Mouse (Mus musculus) C3H10T1/2 (cell line): ENCODE results near the gene Lce1g. TPM values are rescaled to one million over a fixed set of nuclear protein-coding genes. Genes with fewer than 3 reads are reported as not detected.

Experiments used
- polyA plus RNA-seq, 2 experiments: library from polyadenylated mRNA; unstranded; fragments of >200 nt; fragmentation: generic; extraction: Trizol; gene quantifications; one replicate each; pipeline ENCODE4 v1.2.1; 2012; ENCODE audit warnings: missing spikeins in 2 of 2

Gene Lce1g
- under 1 TPM in 1 of 2 experiments, not detected in 1; 0.39 TPM for polyA plus RNA-seq

GRCm38 (mm10) chr3:92752238-92752637 is at the start of gene Lce1g:
Lce1g (minus strand) TSS chr3:92752338.

GRCm38 (mm10) chr3:92790414-92790813 is 38.3 kb upstream of the Lce1g start, which contains the start of gene Lce1j:
Lce1j (minus strand) TSS chr3:92790514.

GRCm38 (mm10) chr3:92778799-92779198 is 26.7 kb upstream of the Lce1g start, which contains the start of gene Lce1i:
Lce1i (minus strand) TSS chr3:92778899.

GRCm38 (mm10) chr3:92764965-92765364 is 12.8 kb upstream of the Lce1g start, which contains the start of gene Lce1h:
Lce1h (minus strand) TSS chr3:92765065.

GRCm38 (mm10) chr3:92738996-92739395 is 13.1 kb downstream of the Lce1g start, which contains the start of gene Gm38119:
Gm38119 (minus strand) TSS chr3:92739096.

GRCm38 (mm10) chr3:92720250-92720649 is 31.9 kb downstream of the Lce1g start, which contains the start of gene Lce1f:
Lce1f (minus strand) TSS chr3:92720350.

GRCm38 (mm10) chr3:92708974-92709373 is 43.2 kb downstream of the Lce1g start, which contains the start of gene Lce1e:
Lce1e (minus strand) TSS chr3:92709074.

Other genes starting within 250 kb of the Lce1g start
- gene 2310046K23Rik, start 217.8 kb downstream of the Lce1g start, polyA plus RNA-seq: not detected
- under 1 TPM; 0.01 to 0.02 TPM for gene Ivl, start 178.6 kb downstream of the Lce1g start, polyA plus RNA-seq
- gene Smcp, start 163.3 kb downstream of the Lce1g start, polyA plus RNA-seq: not detected
- gene 2210017I01Rik, start 144.8 kb downstream of the Lce1g start, polyA plus RNA-seq: not detected
- gene Lce6a, start 130.7 kb downstream of the Lce1g start, polyA plus RNA-seq: not detected
- gene Lce1a1, start 104.0 kb downstream of the Lce1g start, polyA plus RNA-seq: not detected
- not detected for gene Lce1b, start 95.4 kb downstream of the Lce1g start, polyA plus RNA-seq
- gene Lce1a2, start 82.0 kb downstream of the Lce1g start, polyA plus RNA-seq: not detected
- gene Lce1c, start 73.1 kb downstream of the Lce1g start, polyA plus RNA-seq: not detected
- not detected for gene Lce1d, start 65.1 kb downstream of the Lce1g start, polyA plus RNA-seq
- not detected for gene Lce1e, start 43.3 kb downstream of the Lce1g start, polyA plus RNA-seq
- not detected for gene Lce1f, start 32.0 kb downstream of the Lce1g start, polyA plus RNA-seq
- not detected for gene Gm38119, start 13.2 kb downstream of the Lce1g start, polyA plus RNA-seq
- gene Lce1h, start 12.7 kb upstream of the Lce1g start, polyA plus RNA-seq: under 1 TPM in 1 of 2 experiments, not detected in 1; 0.08 TPM
- gene Lce1i, start 26.6 kb upstream of the Lce1g start, polyA plus RNA-seq: not detected
- gene Lce1j, start 38.2 kb upstream of the Lce1g start, polyA plus RNA-seq: not detected
- not detected for gene Lce1k, start 55.6 kb upstream of the Lce1g start, polyA plus RNA-seq
- gene Kprp, start 74.9 kb upstream of the Lce1g start, polyA plus RNA-seq: under 1 TPM in 1 of 2 experiments, not detected in 1; 0.04 TPM
- not detected for gene Lce1l, start 98.9 kb upstream of the Lce1g start, polyA plus RNA-seq
- not detected for gene 2310050C09Rik, start 117.9 kb upstream of the Lce1g start, polyA plus RNA-seq
- gene Lce3a, start 173.9 kb upstream of the Lce1g start, polyA plus RNA-seq: not detected
- not detected for gene Lce3b, start 180.6 kb upstream of the Lce1g start, polyA plus RNA-seq
- not detected for gene Lce3c, start 192.1 kb upstream of the Lce1g start, polyA plus RNA-seq
- not detected for gene Lce3d, start 205.1 kb upstream of the Lce1g start, polyA plus RNA-seq
- gene Lce3e, start 214.7 kb upstream of the Lce1g start, polyA plus RNA-seq: not detected
- not detected for gene Lce3f, start 239.9 kb upstream of the Lce1g start, polyA plus RNA-seq